Comparison of ENCODE assay signal across 16 mouse cellular contexts in the genomic region with DNA sequence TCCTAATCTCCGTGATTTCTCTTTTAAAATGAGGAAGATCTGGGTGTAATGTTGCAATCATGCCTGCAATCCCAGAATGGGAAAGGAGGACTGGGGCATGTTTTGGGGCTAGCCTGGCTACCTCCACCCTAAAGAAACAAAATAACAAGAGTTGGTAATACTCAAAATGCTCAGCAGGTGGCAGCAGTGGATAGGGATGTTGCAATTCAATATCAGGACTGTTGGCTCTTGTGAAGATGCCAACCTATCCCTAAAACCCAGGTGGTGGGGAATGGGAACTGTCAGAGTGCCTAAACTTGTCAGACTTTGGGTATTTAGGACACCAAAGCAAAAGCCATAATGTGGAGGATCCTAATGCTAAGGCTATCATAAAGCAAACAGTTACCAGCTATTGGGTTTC. TPM values are rescaled to one million over a fixed set of nuclear protein-coding genes. Genes with fewer than 3 reads are reported as not detected.
DNase-seq lines count a peak whose midpoint lies in the region; ATAC-seq and TF ChIP-seq lines count a peak whose summit lies in the region.
"Not testable (repeated sequence)": the region's sequence is repeated elsewhere in the genome, so short reads cannot be mapped to it uniquely, and the experiment has no call there.
"Had no signal": no experiment of that assay in that cellular context is flagged by ENCODE, and none has a peak within 500 bp of the region (broad histone marks: within the 10 kb centered on the region; RNA-seq: fewer than 3 reads in every experiment).

No protein-coding gene starts in this region.

- TF ChIP-seq CTCF in liver, adult 2 months (IDR thresholded peaks at IDR 0.05; ENCODE audit: low read depth, low read length) = not testable (repeated sequence)
- peak; percentile 69 for TF ChIP-seq CTCF in stomach, postnatal 0 days (IDR thresholded peaks at IDR 0.05; ENCODE audit: low read depth)

- H3K79me2 ChIP-seq in liver, adult 2 months (ENCODE audit: control insufficient read depth, insufficient read depth, low read length) = not testable (repeated sequence)

- not testable (repeated sequence) for H3K4me2 ChIP-seq in midbrain, embryonic 14.5 days (ENCODE audit: low read length); stomach, postnatal 0 days (replicated peaks; ENCODE audit: low read depth)

- TF ChIP-seq POLR2A in liver, adult 2 months (IDR thresholded peaks at IDR 0.05; ENCODE audit: extremely low read depth, insufficient read depth, low read length) = not testable (repeated sequence)

- WGBS in forebrain, embryonic 10.5 days = 91% methylated on average over 1 of the region's 1 CpGs
- WGBS in liver, adult 2 months = 56% methylated on average over 1 of the region's 1 CpGs
- 86% methylated on average over 1 of the region's 1 CpGs for WGBS in midbrain, embryonic 14.5 days
- 72% methylated on average over 1 of the region's 1 CpGs for WGBS in stomach, postnatal 0 days

- not testable (repeated sequence) for H3K4me3 ChIP-seq in forebrain, embryonic 10.5 days; liver, adult 2 months (ENCODE audit: insufficient read depth, low read depth, low read length); midbrain, embryonic 14.5 days (replicated peaks; ENCODE audit: low read depth, low read length); stomach, postnatal 0 days (ENCODE audit: low read depth, low read length)

- DNase-seq in CD4-positive helper T cell, adult 2 months (ENCODE audit: low read depth, low spot score) = peak; percentile 5
- peak; percentile 2 for DNase-seq in adrenal gland, postnatal 10 days
- DNase-seq in forebrain, embryonic 10.5 days (ENCODE audit: extremely low spot score, low spot score) = peak; percentile 19
- DNase-seq in layer of hippocampus, adult 11-12 months (ENCODE audit: low spot score) = peak; percentile 24
- DNase-seq in liver, adult 2 months (ENCODE audit: extremely low read depth, low read depth, low spot score) = peak; percentile 5
- peak; percentile 22 for DNase-seq in midbrain, embryonic 14.5 days
- DNase-seq in stomach, postnatal 0 days (ENCODE audit: low spot score) = peak; percentile 13

- not testable (repeated sequence) for H3K36me3 ChIP-seq in forebrain, embryonic 10.5 days (replicated peaks); liver, adult 2 months (ENCODE audit: control insufficient read depth, insufficient read depth, low read length); midbrain, embryonic 14.5 days (ENCODE audit: control insufficient read depth, insufficient read depth, low read length); stomach, postnatal 0 days (ENCODE audit: control insufficient read depth, insufficient read depth, low read length)

- not testable (repeated sequence) for H3K4me1 ChIP-seq in forebrain, embryonic 10.5 days; liver, adult 2 months (ENCODE audit: control insufficient read depth, insufficient read depth, low read length); midbrain, embryonic 14.5 days (ENCODE audit: control insufficient read depth, insufficient read depth, low read length); stomach, postnatal 0 days (replicated peaks; ENCODE audit: control insufficient read depth, insufficient read depth)

- H3K27ac ChIP-seq in forebrain, embryonic 10.5 days; liver, adult 2 months (replicated peaks; ENCODE audit: insufficient read depth, low read depth, low read length); midbrain, embryonic 14.5 days (replicated peaks; ENCODE audit: low read depth, low read length); stomach, postnatal 0 days (replicated peaks): not testable (repeated sequence)

- H3K9me3 ChIP-seq in forebrain, embryonic 10.5 days; midbrain, embryonic 14.5 days (ENCODE audit: control insufficient read depth, low read length); stomach, postnatal 0 days (ENCODE audit: control insufficient read depth, low read length): not testable (repeated sequence)

- ATAC-seq in hematopoietic stem cell, adult 5-6 weeks (replicated peaks in 1 of 2; ENCODE audit: insufficient read depth in 1 of 2, low FRiP score in 2 of 2, low TSS enrichment in 1 of 2, low read depth in 1 of 2, poor library complexity in 2 of 2, severe bottlenecking in 2 of 2) = peak; percentile 59 to 71; a peak in 2 of 4 replicates
- not testable (repeated sequence) for ATAC-seq in midbrain, embryonic 14.5 days (ENCODE audit: low FRiP score, low TSS enrichment); stomach, postnatal 0 days (ENCODE audit: low FRiP score, low TSS enrichment)

- H3K27me3 ChIP-seq in forebrain, embryonic 10.5 days (ENCODE audit: poor library complexity, severe bottlenecking); liver, adult 2 months (ENCODE audit: control insufficient read depth, insufficient read depth, low read length); midbrain, embryonic 14.5 days (ENCODE audit: control insufficient read depth, insufficient read depth, low read length); stomach, postnatal 0 days (ENCODE audit: control insufficient read depth, insufficient read depth, low read length): not testable (repeated sequence)

- not testable (repeated sequence) for TF ChIP-seq EP300 in stomach, postnatal 0 days (optimal IDR thresholded peaks at IDR 0.05)

- H3K9ac ChIP-seq in liver, adult 2 months (ENCODE audit: low read depth, low read length); midbrain, embryonic 14.5 days (replicated peaks; ENCODE audit: low read length); stomach, postnatal 0 days (ENCODE audit: low read length): not testable (repeated sequence)

RNA-seq across cellular contexts. Expression of gene Ear2, which starts 34.6 kb away (rescaled TPM):
- total RNA-seq in adrenal gland, postnatal 10 days (2021) = 1 to 10 TPM; 4.2 to 4.9 TPM
- not detected in 2 replicates for polyA plus RNA-seq in forebrain, embryonic 10.5 days (2016; fragmentation: Nextera tagmentation; extraction: Ambion mirVana)
- 31.6 and 48.0 TPM in 2 replicates for total RNA-seq in hematopoietic stem cell, adult 5-6 weeks (2017)
- 7.0 and 9.2 TPM in 2 replicates for total RNA-seq in liver, adult 2 months (2014; rRNA removed)
- 4.1 and 11.5 TPM in 2 replicates for polyA plus RNA-seq in liver, adult 2 months (2012; rRNA removed)
- polyA plus RNA-seq in midbrain, embryonic 14.5 days (2014; fragmentation: Nextera tagmentation; extraction: Ambion mirVana) = not detected in 2 replicates
- polyA plus RNA-seq in stomach, postnatal 0 days (2015; fragmentation: Nextera tagmentation; extraction: Ambion mirVana) = 0.15 TPM in 1 of 2 replicates, not detected in the other
- total RNA-seq: layer of hippocampus, adult 8-10 months had no signal
- polyA plus RNA-seq: erythroblast, embryonic 14.5 days; heart, embryonic 14.5 days; neural tube, embryonic 13.5 days had no signal

RNA-seq across cellular contexts. Expression of gene Gm3327, which starts 55.8 kb away (rescaled TPM):
- total RNA-seq in adrenal gland, postnatal 10 days (2021) = not detected
- not detected in 2 replicates for polyA plus RNA-seq in forebrain, embryonic 10.5 days (2016; fragmentation: Nextera tagmentation; extraction: Ambion mirVana)
- not detected in 2 replicates for total RNA-seq in hematopoietic stem cell, adult 5-6 weeks (2017)
- not detected in 2 replicates for total RNA-seq in liver, adult 2 months (2014; rRNA removed)
- polyA plus RNA-seq in liver, adult 2 months (2012; rRNA removed) = not detected in 2 replicates
- polyA plus RNA-seq in midbrain, embryonic 14.5 days (2014; fragmentation: Nextera tagmentation; extraction: Ambion mirVana) = not detected in 2 replicates
- not detected in 2 replicates for polyA plus RNA-seq in stomach, postnatal 0 days (2015; fragmentation: Nextera tagmentation; extraction: Ambion mirVana)
- total RNA-seq: gastrocnemius, adult 8-10 months; layer of hippocampus, adult 8-10 months had no signal
- polyA plus RNA-seq: erythroblast, embryonic 14.5 days; heart, embryonic 14.5 days; intestine, embryonic 15.5 days; liver, embryonic 11.5 days; neural tube, embryonic 13.5 days; stomach, embryonic 16.5 days had no signal
